Mouse (Mus musculus) kidney, embryonic 14.5 days (tissue): Measurements from ENCODE around the gene Cdh10. TPM values are rescaled to one million over a fixed set of nuclear protein-coding genes. Genes with fewer than 3 reads are reported as not detected.

Experiments used
- ATAC-seq: fragments of 200-750 bp; cut with Nextera tagmentation; 2 replicates; pipeline ENCODE4 v1.8.0; 2017; ENCODE audit warnings: moderate number of reproducible peaks, mild to moderate bottlenecking, moderate TSS enrichment, moderate library complexity; ENCODE audit not compliant: low FRiP score, low TSS enrichment
- H3K27ac ChIP-seq: fragments of 300-500 bp; sonication (generic); 2 replicates; pipeline ENCODE4 v1.5.1; 2014; ENCODE audit warnings: low read depth, mild to moderate bottlenecking, low read length, moderate library complexity, mixed read lengths
- H3K27me3 ChIP-seq: fragments of 300-500 bp; sonication (generic); 2 replicates; pipeline ENCODE4 v1.6.1; 2014; ENCODE audit warnings: mild to moderate bottlenecking, low read length; ENCODE audit not compliant: control insufficient read depth, insufficient read depth
- H3K36me3 ChIP-seq: fragments of 300-500 bp; sonication (generic); 2 replicates; pipeline ENCODE4 v1.6.1; 2014; ENCODE audit warnings: low read length, mixed read lengths; ENCODE audit not compliant: control insufficient read depth, insufficient read depth
- H3K4me1 ChIP-seq: fragments of 300-500 bp; sonication (generic); 2 replicates; pipeline ENCODE4 v1.6.1; 2014; ENCODE audit warnings: low read length, mixed read lengths; ENCODE audit not compliant: control insufficient read depth, insufficient read depth
- H3K4me2 ChIP-seq: fragments of 300-500 bp; sonication (generic); replicated peaks from 2 replicates; pipeline ENCODE4 v1.6.1; 2014; ENCODE audit warnings: low read depth, mild to moderate bottlenecking, low read length
- H3K4me3 ChIP-seq: fragments of 300-500 bp; sonication (generic); 2 replicates; pipeline ENCODE4 v1.5.1; 2014; ENCODE audit warnings: mild to moderate bottlenecking, low read length
- H3K9ac ChIP-seq: fragments of 300-500 bp; sonication (generic); 2 replicates; pipeline ENCODE4 v1.6.1; 2014; ENCODE audit warnings: low read depth, mild to moderate bottlenecking, low read length, moderate library complexity
- H3K9me3 ChIP-seq: fragments of 300-500 bp; sonication (generic); 2 replicates; pipeline ENCODE4 v1.6.1; 2016; ENCODE audit warnings: low read length; ENCODE audit not compliant: control insufficient read depth
- WGBS: fragments of 180-500 bp; shearing (Covaris S2); extraction: QIAGEN DNeasy Blood & Tissue Kit; methylation state at CpG from one replicate; pipeline ENCODE4 v1.1.7; 2014; 5-methylcytosine and 5-hydroxymethylcytosine counted together
- polyA plus RNA-seq: library from polyadenylated mRNA; unstranded; fragments of >200 nt; fragmentation: Nextera tagmentation; extraction: Ambion mirVana; gene quantifications from 2 replicates; pipeline ENCODE4 v1.2.1, GENCODE M21; 2014

The Cdh10 gene
- polyA plus RNA-seq, 1 experiment from 2014 or later: 0.87 TPM

- Histone ChIP-seq H3K27me3 (no peaks in the 10 kb centered on the region), H3K4me3 (no peak overlapping the region), H3K36me3 (no peaks in the 10 kb centered on the region), H3K9me3 (no peaks in the 10 kb centered on the region), H3K4me2 (no peak overlapping the region), H3K9ac (no peak overlapping the region), H3K4me1 (no peaks in the 10 kb centered on the region), H3K27ac (no peak overlapping the region)
- 93% methylated on average over 1 of the region's 1 CpGs for WGBS
- ATAC-seq: no peak
Measured at GRCm38 (mm10) chr15:18925392-18926117, 106.8 kb downstream of the Cdh10 start.

- H3K9me3 ChIP-seq: no peaks in the 10 kb centered on the region
- H3K4me1 ChIP-seq: no peaks in the 10 kb centered on the region
- 93% methylated on average over 2 of the region's 2 CpGs for WGBS
- no peak overlapping the region for H3K27ac ChIP-seq
- H3K27me3 ChIP-seq: no peaks in the 10 kb centered on the region
- H3K4me3 ChIP-seq: no peak overlapping the region
- no peak overlapping the region for H3K9ac ChIP-seq
- H3K4me2 ChIP-seq: no peak overlapping the region
- no peaks in the 10 kb centered on the region for H3K36me3 ChIP-seq
- ATAC-seq: no peak
Measured at GRCm38 (mm10) chr15:18926964-18927363, 108.2 kb downstream of the Cdh10 start.

- WGBS: 77% methylated on average over 3 of the region's 3 CpGs
- Histone ChIP-seq H3K4me2 (no peak overlapping the region), H3K4me1 (no peaks in the 10 kb centered on the region), H3K9me3 (no peaks in the 10 kb centered on the region), H3K27me3 (no peaks in the 10 kb centered on the region), H3K4me3 (no peak overlapping the region), H3K36me3 (no peaks in the 10 kb centered on the region), H3K27ac (no peak overlapping the region), H3K9ac (no peak overlapping the region)
- ATAC-seq: no peak
Measured at GRCm38 (mm10) chr15:18952266-18952665, 133.5 kb downstream of the Cdh10 start.

GRCm38 (mm10) chr15:18975041-18975440 lies 156.3 kb downstream of the Cdh10 start:
- Histone ChIP-seq H3K9me3 (no peaks in the 10 kb centered on the region), H3K27ac (no peak overlapping the region), H3K4me1 (no peaks in the 10 kb centered on the region), H3K36me3 (no peaks in the 10 kb centered on the region), H3K4me3 (no peak overlapping the region), H3K4me2 (no peak overlapping the region), H3K9ac (no peak overlapping the region), H3K27me3 (no peaks in the 10 kb centered on the region)
- ATAC-seq: no peak
- WGBS: 67% methylated on average over 5 of the region's 5 CpGs

- Histone ChIP-seq H3K9me3 (no peaks in the 10 kb centered on the region), H3K4me2 (no peak overlapping the region), H3K36me3 (no peaks in the 10 kb centered on the region), H3K4me1 (no peaks in the 10 kb centered on the region), H3K27me3 (no peaks in the 10 kb centered on the region), H3K4me3 (no peak overlapping the region), H3K9ac (no peak overlapping the region), H3K27ac (no peak overlapping the region)
- WGBS: 85% methylated on average over 3 of the region's 3 CpGs
- no peak for ATAC-seq
Measured at GRCm38 (mm10) chr15:18984891-18985290, 166.1 kb downstream of the Cdh10 start.

GRCm38 (mm10) chr15:18987671-18988070 lies 168.9 kb downstream of the Cdh10 start:
- Histone ChIP-seq H3K4me1 (no peaks in the 10 kb centered on the region), H3K9ac (no peak overlapping the region), H3K9me3 (no peaks in the 10 kb centered on the region), H3K27me3 (no peaks in the 10 kb centered on the region), H3K4me3 (no peak overlapping the region), H3K27ac (no peak overlapping the region), H3K36me3 (no peaks in the 10 kb centered on the region), H3K4me2 (no peak overlapping the region)
- no peak for ATAC-seq
- 88% methylated on average over 1 of the region's 1 CpGs for WGBS

- H3K36me3 ChIP-seq: no peaks in the 10 kb centered on the region
- no peak overlapping the region for H3K4me2 ChIP-seq
- no peak overlapping the region for H3K4me3 ChIP-seq
- no peak overlapping the region for H3K9ac ChIP-seq
- no peaks in the 10 kb centered on the region for H3K27me3 ChIP-seq
- no peaks in the 10 kb centered on the region for H3K9me3 ChIP-seq
- H3K4me1 ChIP-seq: no peaks in the 10 kb centered on the region
- ATAC-seq: no peak
- no peak overlapping the region for H3K27ac ChIP-seq
Measured at GRCm38 (mm10) chr15:18993512-18993911, 174.8 kb downstream of the Cdh10 start.

- no peak overlapping the region for H3K27ac ChIP-seq
- ATAC-seq: no peak
- no peak overlapping the region for H3K4me2 ChIP-seq
- H3K36me3 ChIP-seq: no peaks in the 10 kb centered on the region
- H3K4me1 ChIP-seq: no peaks in the 10 kb centered on the region
- WGBS: 86% methylated on average over 4 of the region's 4 CpGs
- H3K9me3 ChIP-seq: no peaks in the 10 kb centered on the region
- no peak overlapping the region for H3K9ac ChIP-seq
- no peak overlapping the region for H3K4me3 ChIP-seq
- H3K27me3 ChIP-seq: no peaks in the 10 kb centered on the region
Measured at GRCm38 (mm10) chr15:18994294-18994693, 175.5 kb downstream of the Cdh10 start.

GRCm38 (mm10) chr15:19010829-19011228 lies 192.1 kb downstream of the Cdh10 start:
- no peaks in the 10 kb centered on the region for H3K36me3 ChIP-seq
- H3K27me3 ChIP-seq: no peaks in the 10 kb centered on the region
- H3K4me2 ChIP-seq: no peak overlapping the region
- H3K4me1 ChIP-seq: no peaks in the 10 kb centered on the region
- no peak for ATAC-seq
- H3K4me3 ChIP-seq: no peak overlapping the region
- WGBS: 85% methylated on average over 10 of the region's 10 CpGs
- H3K27ac ChIP-seq: no peak overlapping the region
- no peak overlapping the region for H3K9ac ChIP-seq
- H3K9me3 ChIP-seq: no peaks in the 10 kb centered on the region
